Mouse (Mus musculus) heart, postnatal 10 days (tissue): Measurements from ENCODE around the gene Olfr494. TPM values are rescaled to one million over a fixed set of nuclear protein-coding genes. Genes with fewer than 3 reads are reported as not detected.

ENCODE experiments used
- DNase-seq, 2 experiments: peaks; one replicate each; pipeline ENCODE4 v3.0.0; 2021
- intact Hi-C: fragments of 180-260 bp; cut with DNase I; formaldehyde crosslinking; loops from one replicate; pipeline ENCODE4 v1.15.1; 2025
- total RNA-seq, 2 experiments: library from RNA; stranded (reverse); gene quantifications; 2 replicates each; pipeline ENCODE4 v1.2.3; 2021

Gene Olfr494
- not detected for total RNA-seq

GRCm38 (mm10) chr7:108365035-108365434 is at the start of gene Olfr494:
Gene Olfr494, plus strand, starts transcription at chr7:108365335.
- intact Hi-C loops, result no loop called here
- DNase-seq, result no peak

GRCm38 (mm10) chr7:108323574-108323973 is 41.6 kb upstream of the Olfr494 start, which contains the start of gene Olfr492:
Gene Olfr492, minus strand, starts transcription at chr7:108323674.
- no peak for DNase-seq
- intact Hi-C loops, result no loop called here

- DNase-seq, result no peak
- intact Hi-C loops, result no loop called here
Observed at GRCm38 (mm10) chr7:108346879-108347278, 18.3 kb upstream of the Olfr494 start, which contains the start of gene Olfr493. Gene Olfr493, minus strand, starts transcription at chr7:108346979.

GRCm38 (mm10) chr7:108392867-108393266 is 27.7 kb downstream of the Olfr494 start, which contains the start of gene Olfr495:
Gene Olfr495, plus strand, starts transcription at chr7:108393167.
- no peak for DNase-seq
- intact Hi-C loops, result no loop called here

Other genes starting within 250 kb of the Olfr494 start
- not detected for gene Olfr484, start 237.9 kb upstream of the Olfr494 start, total RNA-seq
- gene Olfr485, start 205.5 kb upstream of the Olfr494 start, total RNA-seq, result not detected
- not detected for gene Olfr486, start 192.6 kb upstream of the Olfr494 start, total RNA-seq
- not detected for gene Olfr487, start 150.7 kb upstream of the Olfr494 start, total RNA-seq
- gene Olfr488, start 107.0 kb upstream of the Olfr494 start, total RNA-seq, result not detected
- gene Olfr490, start 76.4 kb upstream of the Olfr494 start, total RNA-seq, result not detected
- not detected for gene Olfr491, start 51.9 kb upstream of the Olfr494 start, total RNA-seq
- not detected for gene Olfr492, start 41.7 kb upstream of the Olfr494 start, total RNA-seq
- not detected for gene Olfr493, start 18.4 kb upstream of the Olfr494 start, total RNA-seq
- gene Olfr495, start 27.8 kb downstream of the Olfr494 start, total RNA-seq, result not detected
- gene Olfr497, start 55.1 kb downstream of the Olfr494 start, total RNA-seq, result not detected
- gene Olfr498, start 100.0 kb downstream of the Olfr494 start, total RNA-seq, result not detected
- gene Olfr502, start 159.7 kb downstream of the Olfr494 start, total RNA-seq, result not detected
- gene Olfr503, start 179.2 kb downstream of the Olfr494 start, total RNA-seq, result not detected
- not detected for gene Olfr504, start 200.5 kb downstream of the Olfr494 start, total RNA-seq
- gene Olfr506, start 245.5 kb downstream of the Olfr494 start, total RNA-seq, result not detected